Mouse (Mus musculus) neutrophil, adult 5-6 weeks (primary cell): ENCODE results near the gene Zfp583. TPM values are rescaled to one million over a fixed set of nuclear protein-coding genes. Genes with fewer than 3 reads are reported as not detected.
"Not testable (repeated sequence)": the region's sequence is repeated elsewhere in the genome, so short reads cannot be mapped to it uniquely, and the experiment has no call there.

Experiments
- ATAC-seq: fragments of 151-379, 151-347 bp; 2 replicates; pipeline ENCODE4 v1.8.0; 2017; ENCODE audit warnings: mild to moderate bottlenecking, moderate TSS enrichment; ENCODE audit not compliant: insufficient number of reproducible peaks, poor library complexity, low FRiP score, severe bottlenecking; ENCODE audit errors: extremely low read depth
- total RNA-seq: library from RNA; stranded (forward); fragments of 200-1000 nt; gene quantifications from 2 replicates; pipeline ENCODE4 v1.2.3, GENCODE M21; 2017

Zfp583 gene
- 0.86 and 1.7 TPM in 2 replicates for total RNA-seq

GRCm38 (mm10) chr7:6331233-6331956 is at the start of gene Zfp583:
Gene Zfp583, minus strand, starts transcription at chr7:6331285.
- peak; percentile 75 for ATAC-seq

GRCm38 (mm10) chr7:6378441-6378840 is 47.4 kb upstream of the Zfp583 start:
- ATAC-seq, result no peak

- ATAC-seq, result no peak
Measured at GRCm38 (mm10) chr7:6372993-6373392, 41.9 kb upstream of the Zfp583 start.

GRCm38 (mm10) chr7:6369460-6369859 is 38.4 kb upstream of the Zfp583 start:
- ATAC-seq, result no peak

GRCm38 (mm10) chr7:6368146-6368545 is 37.1 kb upstream of the Zfp583 start:
- ATAC-seq, result not testable (repeated sequence)

- no peak for ATAC-seq
Measured at GRCm38 (mm10) chr7:6367185-6367584, 36.1 kb upstream of the Zfp583 start.

- no peak for ATAC-seq
Measured at GRCm38 (mm10) chr7:6364761-6365160, 33.7 kb upstream of the Zfp583 start.

GRCm38 (mm10) chr7:6363047-6363488 is 32.0 kb upstream of the Zfp583 start, which contains the start of gene Zfp78:
Gene Zfp78, plus strand, starts transcription at chr7:6363280.
- peak; percentile 59 for ATAC-seq

GRCm38 (mm10) chr7:6362268-6363046 is 31.4 kb upstream of the Zfp583 start:
- ATAC-seq, result peak; percentile 73

- ATAC-seq, result no peak
Measured at GRCm38 (mm10) chr7:6361756-6362155, 30.7 kb upstream of the Zfp583 start.

- no peak for ATAC-seq
Measured at GRCm38 (mm10) chr7:6360477-6361060, 29.5 kb upstream of the Zfp583 start.

- no peak for ATAC-seq
Measured at GRCm38 (mm10) chr7:6358937-6359590, 28.0 kb upstream of the Zfp583 start.

- ATAC-seq, result no peak
Measured at GRCm38 (mm10) chr7:6358121-6358520, 27.0 kb upstream of the Zfp583 start.

GRCm38 (mm10) chr7:6344124-6344523 is 13.0 kb upstream of the Zfp583 start:
- ATAC-seq, result no peak

GRCm38 (mm10) chr7:6343501-6344071 is 12.5 kb upstream of the Zfp583 start, which contains the start of gene Gm3854:
Gene Gm3854, plus strand, starts transcription at chr7:6343759.
- ATAC-seq, result 0 out of 2 replicates have a peak, but pooled peaks have one; percentile 26

- no peak for ATAC-seq
Measured at GRCm38 (mm10) chr7:6339865-6340264, 8.8 kb upstream of the Zfp583 start.

GRCm38 (mm10) chr7:6330458-6331232 is 440 bp downstream of the Zfp583 start:
- no peak; the same call in 1 of the 2 replicates for ATAC-seq

- not testable (repeated sequence) for ATAC-seq
Measured at GRCm38 (mm10) chr7:6300796-6301195, 30.3 kb downstream of the Zfp583 start.
